Mouse (Mus musculus): ENCODE measurements around the gene Rint1.
"Not testable (repeated sequence)": the region's sequence is repeated elsewhere in the genome, so short reads cannot be mapped to it uniquely, and the experiment has no call there.

Gene Rint1

GRCm38 (mm10) chr5:23824171-23824733 lies 36.7 kb downstream of the Rint1 start:
- intact Hi-C loops (cut with DNase I): no loop called here

GRCm38 (mm10) chr5:23826321-23827004 lies 39.0 kb downstream of the Rint1 start:
- intact Hi-C loops (cut with DNase I): no loop called here

- intact Hi-C loops (cut with DNase I): no loop called here
Observed at GRCm38 (mm10) chr5:23830897-23831752, 43.6 kb downstream of the Rint1 start.

- intact Hi-C loops (cut with DNase I): not testable (repeated sequence)
Observed at GRCm38 (mm10) chr5:23835691-23836090, 48.2 kb downstream of the Rint1 start.

- intact Hi-C loops (cut with DNase I): no loop called here
Observed at GRCm38 (mm10) chr5:23838158-23838557, 50.6 kb downstream of the Rint1 start.

- intact Hi-C loops (cut with DNase I): no loop called here
Observed at GRCm38 (mm10) chr5:23843674-23844530, 56.4 kb downstream of the Rint1 start, which contains the start of gene Tomm7. Gene Tomm7 (minus strand): TSS chr5:23844161.

GRCm38 (mm10) chr5:23844531-23844841 lies 57.0 kb downstream of the Rint1 start:
- intact Hi-C loops (cut with DNase I): no loop called here

- intact Hi-C loops (cut with DNase I): no loop called here
Observed at GRCm38 (mm10) chr5:23845141-23845540, 57.6 kb downstream of the Rint1 start.

- intact Hi-C loops (cut with DNase I): no loop called here
Observed at GRCm38 (mm10) chr5:23850345-23851159, 63.0 kb downstream of the Rint1 start.

- intact Hi-C loops (cut with DNase I): not testable (repeated sequence)
Observed at GRCm38 (mm10) chr5:23851160-23851555, 63.6 kb downstream of the Rint1 start.

- intact Hi-C loops (cut with DNase I): not testable (repeated sequence)
Observed at GRCm38 (mm10) chr5:23852916-23853315, 65.4 kb downstream of the Rint1 start.

GRCm38 (mm10) chr5:23855484-23855883 lies 68.0 kb downstream of the Rint1 start:
- intact Hi-C loops (cut with DNase I): no loop called here

- intact Hi-C loops (cut with DNase I): no loop called here
Observed at GRCm38 (mm10) chr5:23856164-23856563, 68.7 kb downstream of the Rint1 start.

GRCm38 (mm10) chr5:23857189-23857588 lies 69.7 kb downstream of the Rint1 start:
- intact Hi-C loops (cut with DNase I): no loop called here

- intact Hi-C loops (cut with DNase I): no loop called here
Observed at GRCm38 (mm10) chr5:23858001-23858400, 70.5 kb downstream of the Rint1 start.

- intact Hi-C loops (cut with DNase I): no loop called here
Observed at GRCm38 (mm10) chr5:23858643-23859042, 71.1 kb downstream of the Rint1 start.

- intact Hi-C loops (cut with DNase I): no loop called here
Observed at GRCm38 (mm10) chr5:23859087-23859718, 71.7 kb downstream of the Rint1 start.

- intact Hi-C loops (cut with DNase I): no loop called here
Observed at GRCm38 (mm10) chr5:23859896-23860295, 72.4 kb downstream of the Rint1 start.

GRCm38 (mm10) chr5:23861721-23862120 lies 74.2 kb downstream of the Rint1 start:
- intact Hi-C loops (cut with DNase I): no loop called here

GRCm38 (mm10) chr5:23862291-23862690 lies 74.8 kb downstream of the Rint1 start:
- intact Hi-C loops (cut with DNase I): no loop called here

Measured in adrenal gland (tissue).